Mouse (Mus musculus) gastrocnemius, postnatal 4 days (tissue): ENCODE measurements around the gene Nbeal2. TPM values are rescaled to one million over a fixed set of nuclear protein-coding genes. Genes with fewer than 3 reads are reported as not detected.
"Not testable (repeated sequence)": the region's sequence is repeated elsewhere in the genome, so short reads cannot be mapped to it uniquely, and the experiment has no call there.

Experiments
- DNase-seq, 2 experiments: peaks; one replicate each; pipeline ENCODE4 v3.0.0; 2021 to 2022; ENCODE audit warnings: low spot score in 2 of 2, mixed read lengths in 2 of 2
- long read RNA-seq, 2 experiments: library from polyadenylated mRNA; stranded (forward); transcript quantifications; one replicate each; pipeline ENCODE4 v2.0.0; 2021
- total RNA-seq, 2 experiments: library from RNA; stranded (reverse); gene quantifications; 2 replicates each; pipeline ENCODE4 v1.2.3; 2021

The Nbeal2 gene
- 1 to 10 TPM; 3.1 to 3.4 TPM for total RNA-seq
- long read RNA-seq, experiment 1, partial matches to known transcripts: 1 of 3 reads
- long read RNA-seq, experiment 1, other reads (novel, unspliced or antisense): 2 of 3 reads
- long read RNA-seq, experiment 2: 0 reads

GRCm38 (mm10) chr9:110653655-110654461, at the start of gene Nbeal2:
Gene Nbeal2, minus strand, starts transcription at chr9:110654161.
- peak; percentile 82 to 88 for DNase-seq

DNA sequence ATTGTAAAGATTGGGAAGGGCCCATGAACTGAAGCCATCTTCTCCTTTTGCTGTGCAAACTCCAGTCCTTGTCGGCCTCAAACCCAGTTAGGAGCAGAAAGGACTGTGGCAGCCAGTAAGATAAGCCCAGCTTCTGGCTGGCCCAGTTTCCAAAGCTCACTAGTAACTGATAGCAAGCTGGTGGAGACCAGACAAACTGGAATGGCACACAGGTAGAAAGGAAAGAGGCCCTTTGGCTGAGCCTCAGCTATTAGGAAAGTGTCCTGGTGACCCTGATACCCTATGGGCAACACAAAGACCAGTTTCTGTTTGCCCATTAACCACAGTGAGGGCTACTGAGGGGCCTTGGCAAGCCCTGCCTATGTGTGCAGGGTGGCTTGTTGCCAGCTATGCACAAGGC, 48.9 kb upstream of the Nbeal2 start:
- no peak for DNase-seq

DNA sequence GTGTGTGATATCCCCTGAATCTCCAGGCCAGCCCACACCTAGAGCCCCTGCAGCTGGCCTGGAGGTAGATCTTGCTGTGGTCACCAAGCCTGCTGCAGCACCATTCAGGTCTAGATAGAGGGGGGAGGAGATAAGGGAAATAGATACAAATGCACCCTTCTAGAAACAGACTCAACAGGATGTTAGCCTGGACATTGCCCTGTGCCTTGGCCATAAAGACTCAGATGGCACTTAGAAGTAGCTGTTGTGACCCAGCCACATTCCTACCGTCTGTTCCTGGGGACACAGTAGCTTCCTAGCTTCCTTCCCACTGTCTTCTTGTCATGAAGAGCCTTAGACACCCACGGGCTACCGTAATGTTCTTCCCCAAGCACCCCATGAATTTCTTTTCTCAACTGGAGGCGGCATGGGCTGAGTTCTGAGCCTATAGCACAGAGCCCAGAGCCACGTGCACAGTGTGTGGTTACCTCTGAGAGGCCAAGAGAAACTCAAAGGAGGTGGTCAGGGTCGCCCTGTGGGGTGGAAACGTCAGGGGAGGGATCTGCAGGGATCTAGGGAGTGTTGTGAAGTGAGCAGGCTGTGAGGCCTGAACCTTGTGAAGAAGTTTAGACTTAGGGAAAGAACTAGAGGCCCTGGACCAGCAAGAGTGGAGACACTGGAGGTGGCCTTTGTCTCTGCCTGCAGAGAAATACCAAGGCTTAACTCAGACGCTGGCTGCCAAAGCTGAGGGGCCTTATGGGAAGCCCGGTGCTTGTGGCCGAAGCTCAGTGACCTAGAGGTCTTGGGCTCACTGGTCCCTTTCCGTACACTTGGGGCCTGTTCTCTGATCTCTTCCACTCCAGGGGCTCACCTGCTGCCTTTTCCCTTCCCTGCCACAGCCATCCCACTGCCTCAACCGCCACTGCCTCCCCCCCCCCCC, 47.4 kb upstream of the Nbeal2 start:
- no peak for DNase-seq

DNA sequence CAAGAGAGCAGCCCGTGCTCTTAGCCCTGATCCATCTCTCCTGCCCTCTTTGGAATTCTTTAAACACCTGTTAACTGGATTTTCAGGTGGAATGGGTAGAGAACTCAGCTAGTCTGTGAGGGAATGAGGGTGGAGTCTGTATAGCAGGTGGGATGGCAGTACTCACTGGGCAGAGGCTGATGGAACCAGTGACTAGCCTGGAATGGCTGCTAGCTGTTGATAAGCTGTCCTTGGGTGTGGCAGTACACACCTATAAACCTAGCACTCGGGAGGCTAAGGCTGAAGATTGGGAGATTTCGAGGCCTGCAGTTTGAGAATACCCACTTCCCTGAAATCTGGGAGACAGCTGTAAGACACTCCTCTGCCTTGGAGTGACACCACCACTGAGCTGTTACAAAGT, 45.6 kb upstream of the Nbeal2 start:
- no peak for DNase-seq

- DNase-seq: no peak
Observed at GRCm38 (mm10) chr9:110697465-110697864, 43.5 kb upstream of the Nbeal2 start.

- DNase-seq: no peak
Observed at GRCm38 (mm10) chr9:110696427-110696826, 42.5 kb upstream of the Nbeal2 start.

- no peak for DNase-seq
Observed at GRCm38 (mm10) chr9:110695165-110695755, 41.3 kb upstream of the Nbeal2 start.

GRCm38 (mm10) chr9:110689261-110689779, 35.4 kb upstream of the Nbeal2 start:
- no peak for DNase-seq

GRCm38 (mm10) chr9:110687846-110688245, 33.9 kb upstream of the Nbeal2 start:
- no peak for DNase-seq

GRCm38 (mm10) chr9:110687061-110687460, 33.1 kb upstream of the Nbeal2 start:
- no peak for DNase-seq

DNA sequence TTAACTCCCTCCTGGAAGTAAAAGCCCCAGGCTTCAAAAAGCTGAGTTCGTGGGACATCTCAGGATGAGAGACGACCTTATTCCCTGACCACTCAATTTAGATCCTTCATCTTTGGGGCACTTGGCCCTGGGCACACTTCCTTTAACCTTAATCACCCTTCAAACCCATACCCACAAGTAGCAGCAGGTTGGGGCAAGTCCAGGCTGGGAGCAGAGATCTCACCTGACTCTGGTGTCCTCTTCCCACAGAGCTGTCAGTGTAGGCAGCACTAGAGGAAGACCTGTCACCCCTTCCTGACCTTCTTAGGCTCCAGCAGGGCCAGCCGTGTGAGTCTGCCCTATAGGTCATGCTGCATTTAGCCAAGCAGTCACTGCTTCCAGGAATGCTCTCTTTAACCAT, 32.5 kb upstream of the Nbeal2 start:
- DNase-seq: no peak

DNA sequence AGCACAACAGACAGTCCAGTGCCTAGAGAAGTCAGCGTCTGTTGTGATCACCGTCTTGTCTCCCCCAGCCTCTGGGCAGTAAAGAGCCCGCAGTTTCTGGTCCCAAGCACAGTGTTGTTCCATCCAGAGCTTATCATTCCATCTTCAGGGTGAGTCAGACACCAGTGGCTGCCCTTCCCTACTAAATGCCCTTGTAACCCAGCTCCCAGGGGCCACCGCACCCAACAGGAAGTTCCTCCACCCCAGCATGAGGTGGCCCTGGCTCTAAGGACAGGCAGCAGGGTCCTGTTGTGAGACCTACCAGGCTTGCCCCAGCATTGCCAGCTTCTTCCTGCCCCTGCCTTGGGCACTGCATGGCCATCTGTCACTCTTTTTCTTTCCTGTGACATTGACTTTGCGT, 31.6 kb upstream of the Nbeal2 start:
- DNase-seq: no peak

DNA sequence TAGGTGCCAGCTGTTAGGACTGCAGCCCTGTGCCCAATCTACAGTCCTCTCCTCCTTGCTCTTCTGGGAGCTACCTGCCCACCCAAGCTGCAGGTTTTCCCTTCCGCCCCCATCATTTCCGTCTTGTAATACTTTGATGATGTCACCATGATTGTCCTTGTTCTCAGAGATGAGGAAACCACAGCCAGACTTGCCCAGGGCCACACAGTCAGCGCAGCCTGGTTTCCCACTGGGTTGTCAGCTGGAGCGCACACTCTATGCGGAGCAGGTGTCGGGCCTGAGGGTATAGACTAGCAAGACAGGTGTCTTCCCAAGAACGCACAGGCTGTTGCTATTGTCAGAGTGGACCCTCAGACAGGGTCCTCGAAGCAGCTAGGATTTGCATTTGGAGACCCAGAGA, 31.2 kb upstream of the Nbeal2 start:
- DNase-seq: no peak

GRCm38 (mm10) chr9:110684100-110684831, 30.3 kb upstream of the Nbeal2 start:
- DNase-seq: peak in 1 of 2 experiments; percentile 40

DNA sequence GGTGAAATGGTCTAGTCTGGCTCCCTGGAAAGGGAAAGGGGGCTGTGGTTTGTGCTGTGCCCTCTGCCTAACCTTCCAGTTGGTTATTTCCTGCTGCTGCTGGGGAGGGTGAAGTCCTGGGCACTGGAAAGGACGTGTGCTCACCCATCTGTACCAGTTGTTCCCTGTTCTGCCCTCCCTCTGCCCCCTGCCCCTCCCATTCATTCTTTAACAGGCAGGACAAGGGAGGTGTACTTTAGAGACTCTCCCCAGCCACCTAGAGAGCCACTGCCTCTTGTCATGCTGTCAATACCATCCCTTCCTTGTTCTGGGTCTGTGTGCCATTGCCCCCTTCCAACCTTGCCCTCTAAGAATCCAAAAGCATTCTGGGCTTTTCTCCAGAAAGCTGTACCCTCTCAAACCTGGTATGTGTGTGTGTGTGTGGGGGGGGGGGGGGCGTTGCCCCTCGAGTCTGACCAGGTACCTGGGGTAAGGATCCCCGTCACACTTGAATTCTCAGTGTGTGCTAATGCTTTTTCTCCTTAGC, 29.7 kb upstream of the Nbeal2 start:
- no peak for DNase-seq

DNA sequence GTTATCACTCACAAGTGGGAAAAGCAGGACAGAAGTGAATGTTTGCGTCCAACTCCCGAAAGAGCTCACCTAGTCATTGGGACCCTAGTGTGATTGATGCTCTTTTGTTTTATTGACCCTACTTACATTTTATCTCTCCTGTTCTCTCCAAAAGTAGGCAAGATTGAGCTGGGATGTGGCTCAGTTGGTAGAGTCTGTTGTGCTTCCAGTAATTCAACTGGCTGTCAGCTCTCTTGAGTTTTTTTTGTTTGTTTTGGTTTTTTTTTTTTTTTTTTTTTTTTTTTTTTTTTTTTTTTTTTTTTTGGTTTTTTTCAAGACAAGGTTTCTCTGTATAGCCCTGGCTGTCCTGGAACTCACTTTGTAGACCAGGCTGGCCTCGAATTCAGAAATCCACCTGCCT, 28.7 kb upstream of the Nbeal2 start:
- DNase-seq: not testable (repeated sequence)

GRCm38 (mm10) chr9:110682255-110682654, 28.3 kb upstream of the Nbeal2 start:
- DNase-seq: no peak

- DNase-seq: no peak
Observed at GRCm38 (mm10) chr9:110681817-110682216, 27.9 kb upstream of the Nbeal2 start.

DNA sequence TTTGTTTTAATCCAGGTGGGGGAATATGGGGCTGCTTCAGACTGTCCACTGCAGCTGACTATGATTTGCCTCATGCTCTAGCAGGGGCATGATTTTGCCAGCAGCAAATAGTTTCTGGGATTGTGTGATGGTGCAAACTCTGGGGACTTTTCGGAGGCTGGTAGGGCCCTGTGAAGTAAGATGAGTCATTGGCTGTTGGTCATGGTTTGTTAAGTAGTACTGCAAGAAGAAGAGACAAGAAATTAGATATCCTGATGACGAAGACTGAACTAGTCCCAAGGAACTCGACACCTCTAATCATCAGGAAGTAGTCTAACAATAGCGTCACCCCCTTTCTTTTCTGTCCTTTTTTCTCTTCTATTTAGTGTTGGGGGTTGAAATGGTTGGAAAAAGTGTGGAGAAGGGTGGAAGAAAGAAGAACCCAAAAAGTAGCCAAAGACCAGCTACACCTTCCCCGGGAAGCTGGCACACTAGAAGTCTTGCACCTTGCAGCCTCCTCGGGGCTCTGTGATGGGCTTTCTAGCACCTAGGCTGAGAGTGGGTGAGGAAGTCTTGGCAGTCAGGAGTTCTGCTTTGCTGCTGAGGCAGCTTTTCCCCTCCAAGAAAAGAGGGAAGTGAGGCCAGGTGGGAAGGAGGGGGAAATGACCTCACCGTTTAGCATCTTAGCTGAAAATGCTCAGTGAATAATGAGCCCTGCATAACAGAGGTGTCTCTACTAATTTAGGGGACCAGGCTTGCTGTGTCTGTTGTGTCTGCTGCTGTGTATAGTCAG, 27.0 kb upstream of the Nbeal2 start:
- no peak for DNase-seq

DNA sequence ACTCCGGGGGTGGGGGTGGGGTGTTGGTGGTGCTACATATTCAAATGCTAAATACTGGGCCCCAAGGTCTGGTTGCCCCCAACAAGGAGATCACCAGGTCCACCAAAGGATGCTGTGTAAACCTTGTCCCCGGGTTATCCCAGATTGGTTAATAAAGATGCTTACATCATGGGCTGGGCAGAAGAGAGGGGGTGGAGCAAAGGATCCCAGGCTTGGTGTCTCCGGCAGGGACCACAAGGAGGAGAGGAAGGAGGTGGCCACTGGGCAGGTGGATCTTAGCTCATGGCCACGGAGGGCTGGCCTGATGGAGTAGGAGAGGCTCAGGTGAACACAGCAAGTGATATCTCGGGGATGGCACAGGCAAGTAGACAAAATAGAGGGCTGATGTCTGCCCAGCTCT, 24.9 kb upstream of the Nbeal2 start:
- no peak for DNase-seq
